ENCODE assay signal across 8 mouse cellular contexts in the genomic region with DNA sequence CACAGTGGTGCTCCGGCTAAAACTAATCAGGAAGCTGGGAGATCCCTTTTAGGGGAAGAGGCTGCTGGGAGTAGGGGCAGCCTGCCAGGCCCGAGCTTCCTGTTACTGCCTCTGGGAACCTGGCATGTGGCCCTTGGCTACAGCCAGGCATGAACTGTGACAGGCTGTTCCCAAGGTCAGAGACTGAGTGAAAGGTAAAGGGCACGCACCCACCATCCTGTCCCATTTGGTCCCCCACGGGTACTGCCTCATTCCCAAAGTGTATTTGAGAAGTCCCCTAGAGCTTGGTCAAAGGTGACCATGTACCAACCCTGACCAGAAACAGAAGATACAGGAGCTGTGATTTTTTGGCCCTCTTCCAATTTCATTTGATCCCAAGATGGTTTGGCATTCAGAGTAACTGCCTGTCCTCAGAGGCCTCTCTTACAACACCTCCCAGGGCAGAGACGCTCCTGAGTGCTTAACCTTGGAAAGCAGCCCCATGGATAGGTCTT. TPM values are rescaled to one million over a fixed set of nuclear protein-coding genes. Genes with fewer than 3 reads are reported as not detected.
DNase-seq lines count a peak whose midpoint lies in the region; ATAC-seq lines count a peak whose summit lies in the region.

No protein-coding gene starts in this region.

- no peak overlapping the region for H3K4me3 ChIP-seq in neural tube, embryonic 13.5 days
- no peak overlapping the region for H3K4me3 ChIP-seq in midbrain, embryonic 15.5 days

- H3K27me3 ChIP-seq in neural tube, embryonic 13.5 days: no peaks in the 10 kb centered on the region
- no peaks in the 10 kb centered on the region for H3K27me3 ChIP-seq in midbrain, embryonic 15.5 days (replicated peaks)

- H3K9ac ChIP-seq in neural tube, embryonic 13.5 days: no peak overlapping the region
- no peak overlapping the region for H3K9ac ChIP-seq in midbrain, embryonic 15.5 days

- H3K4me1 ChIP-seq in neural tube, embryonic 13.5 days (replicated peaks): peaks cover 7% of the 10 kb centered on the region
- peaks cover 3% of the 10 kb centered on the region; the same call in 1 of the 2 replicates for H3K4me1 ChIP-seq in midbrain, embryonic 15.5 days

- 85% methylated on average over 5 of the region's 5 CpGs for WGBS in neural tube, embryonic 13.5 days
- 90% methylated on average over 5 of the region's 5 CpGs for WGBS in midbrain, embryonic 15.5 days

- peaks cover 30% of the 10 kb centered on the region for H3K36me3 ChIP-seq in neural tube, embryonic 13.5 days
- peaks cover 5% of the 10 kb centered on the region; the same call in 1 of the 2 replicates for H3K36me3 ChIP-seq in midbrain, embryonic 15.5 days (replicated peaks)

- DNase-seq in neural tube, embryonic 10.5 days (ENCODE audit: extremely low spot score, low spot score): no peak
- peak; percentile 92 for DNase-seq in cerebellum, adult 11-12 months
- DNase-seq in heart, adult 8-10 months (ENCODE audit: low spot score): peak; percentile 87
- DNase-seq in kidney, postnatal 14 days: peak; percentile 92

- H3K4me2 ChIP-seq in neural tube, embryonic 13.5 days: no peak overlapping the region
- no peak overlapping the region for H3K4me2 ChIP-seq in midbrain, embryonic 15.5 days

- H3K27ac ChIP-seq in neural tube, embryonic 13.5 days (replicated peaks): no peak overlapping the region
- H3K27ac ChIP-seq in midbrain, embryonic 15.5 days: no peak overlapping the region

- H3K9me3 ChIP-seq in neural tube, embryonic 13.5 days: no peaks in the 10 kb centered on the region
- no peaks in the 10 kb centered on the region for H3K9me3 ChIP-seq in midbrain, embryonic 15.5 days

- ATAC-seq in neural tube, embryonic 13.5 days (ENCODE audit: low read depth): 0 out of 2 replicates have a peak, but pooled peaks have one; percentile 36
- 0 out of 2 replicates have a peak, but pooled peaks have one; percentile 17 for ATAC-seq in monocyte, adult 5-6 weeks (replicated peaks; ENCODE audit: insufficient number of reproducible peaks, low FRiP score, low TSS enrichment, poor library complexity, severe bottlenecking)
- no peak for ATAC-seq in erythroid progenitor cell, adult 5-6 weeks (replicated peaks; ENCODE audit: low FRiP score, poor library complexity, severe bottlenecking)
- ATAC-seq in midbrain, embryonic 15.5 days (replicated peaks): no peak

RNA-seq across cellular contexts. Expression of a gene that starts 7.1 kb away (rescaled TPM):
- 98.0 and 104 TPM in 2 replicates for polyA plus RNA-seq in neural tube, embryonic 13.5 days (2015; fragmentation: Nextera tagmentation; extraction: Ambion mirVana)
- total RNA-seq in heart, adult 8-10 months (2022): 10 to 100 TPM; 53.5 to 62.6 (median 56.4) TPM
- 18.5 to 34.4 TPM (median 28.9 TPM) in 3 replicates for total RNA-seq in monocyte, adult 5-6 weeks (2017)
- total RNA-seq in erythroid progenitor cell, adult 5-6 weeks (2015; ENCODE audit: low replicate concordance): 15.1 and 24.7 TPM in 2 replicates
- total RNA-seq in erythroid progenitor cell, adult 5-6 weeks (2017; ENCODE audit: low replicate concordance): 13.1 and 17.6 TPM in 2 replicates
- polyA plus RNA-seq in midbrain, embryonic 15.5 days (2015; fragmentation: Nextera tagmentation; extraction: Ambion mirVana): 76.7 and 80.4 TPM in 2 replicates

RNA-seq across cellular contexts. Expression of a gene that starts 12.7 kb away (rescaled TPM):
- polyA plus RNA-seq in neural tube, embryonic 13.5 days (2015; fragmentation: Nextera tagmentation; extraction: Ambion mirVana): 32.7 and 40.0 TPM in 2 replicates
- 1 to 10 TPM; 2.8 to 5.1 (median 4.2) TPM for total RNA-seq in heart, adult 8-10 months (2022)
- total RNA-seq in monocyte, adult 5-6 weeks (2017): 0.39 to 0.86 TPM in 2 of 3 replicates, not detected in the other
- total RNA-seq in erythroid progenitor cell, adult 5-6 weeks (2015; ENCODE audit: low replicate concordance): 10.1 and 10.8 TPM in 2 replicates
- total RNA-seq in erythroid progenitor cell, adult 5-6 weeks (2017; ENCODE audit: low replicate concordance): 7.1 and 10.8 TPM in 2 replicates
- 51.8 and 52.7 TPM in 2 replicates for polyA plus RNA-seq in midbrain, embryonic 15.5 days (2015; fragmentation: Nextera tagmentation; extraction: Ambion mirVana)

RNA-seq across cellular contexts. Expression of a gene that starts 35.4 kb away (rescaled TPM):
- 29.8 and 31.3 TPM in 2 replicates for polyA plus RNA-seq in neural tube, embryonic 13.5 days (2015; fragmentation: Nextera tagmentation; extraction: Ambion mirVana)
- total RNA-seq in heart, adult 8-10 months (2022): 10 to 100 TPM; 25.9 to 31.5 (median 28.5) TPM
- 7.1 to 17.9 TPM (median 16.5 TPM) in 3 replicates for total RNA-seq in monocyte, adult 5-6 weeks (2017)
- total RNA-seq in erythroid progenitor cell, adult 5-6 weeks (2015; ENCODE audit: low replicate concordance): 4.0 and 5.0 TPM in 2 replicates
- 3.6 and 6.7 TPM in 2 replicates for total RNA-seq in erythroid progenitor cell, adult 5-6 weeks (2017; ENCODE audit: low replicate concordance)
- 31.7 and 33.5 TPM in 2 replicates for polyA plus RNA-seq in midbrain, embryonic 15.5 days (2015; fragmentation: Nextera tagmentation; extraction: Ambion mirVana)

RNA-seq across cellular contexts. Expression of a gene that starts 49.7 kb away (rescaled TPM):
- polyA plus RNA-seq in neural tube, embryonic 13.5 days (2015; fragmentation: Nextera tagmentation; extraction: Ambion mirVana): 27.3 and 28.8 TPM in 2 replicates
- total RNA-seq in heart, adult 8-10 months (2022): 10 to 100 TPM; 10.1 to 14.1 (median 12.5) TPM
- total RNA-seq in monocyte, adult 5-6 weeks (2017): 3.6 to 7.9 TPM (median 4.4 TPM) in 3 replicates
- 2.9 and 4.3 TPM in 2 replicates for total RNA-seq in erythroid progenitor cell, adult 5-6 weeks (2015; ENCODE audit: low replicate concordance)
- 0.45 and 1.5 TPM in 2 replicates for total RNA-seq in erythroid progenitor cell, adult 5-6 weeks (2017; ENCODE audit: low replicate concordance)
- polyA plus RNA-seq in midbrain, embryonic 15.5 days (2015; fragmentation: Nextera tagmentation; extraction: Ambion mirVana): 33.0 and 33.4 TPM in 2 replicates

Comparison
In these comparisons a context has a peak if more than half of its experiments do, and no peak if none do; other contexts are left out.
1. ATAC-seq: peak in neural tube, embryonic 13.5 days (single experiment) and monocyte, adult 5-6 weeks (single experiment); none in erythroid progenitor cell, adult 5-6 weeks (single experiment) and midbrain, embryonic 15.5 days (single experiment).